Comparison of ENCODE assay signal across 18 mouse cellular contexts in genomic region chr3:117749256-117749655, GRCm38 (mm10).
"Had no signal": no experiment of that assay in that cellular context is flagged by ENCODE, and none has a peak within 500 bp of the region (broad histone marks: within the 10 kb centered on the region; RNA-seq: fewer than 3 reads in every experiment).

No protein-coding gene starts in this region.

- H3K4me1 ChIP-seq: midbrain, embryonic 10.5 days; midbrain, embryonic 12.5 days; neural tube, embryonic 13.5 days; neural tube, embryonic 15.5 days had no signal

- H3K4me2 ChIP-seq: lung, embryonic 14.5 days; midbrain, embryonic 12.5 days; midbrain, embryonic 15.5 days; neural tube, embryonic 13.5 days; neural tube, embryonic 15.5 days had no signal

- H3K27me3 ChIP-seq: midbrain, embryonic 12.5 days; midbrain, embryonic 15.5 days; neural tube, embryonic 13.5 days; neural tube, embryonic 15.5 days had no signal

- ATAC-seq: midbrain, embryonic 15.5 days had no signal

- H3K4me3 ChIP-seq: midbrain, embryonic 10.5 days; midbrain, embryonic 12.5 days; midbrain, embryonic 15.5 days; myocyte; neural tube, embryonic 13.5 days; neural tube, embryonic 15.5 days had no signal

- H3K27ac ChIP-seq: midbrain, embryonic 10.5 days; midbrain, embryonic 12.5 days; midbrain, embryonic 15.5 days; neural tube, embryonic 13.5 days; neural tube, embryonic 15.5 days had no signal

- H3K9me3 ChIP-seq: midbrain, embryonic 10.5 days; midbrain, embryonic 12.5 days; midbrain, embryonic 15.5 days; neural tube, embryonic 13.5 days; neural tube, embryonic 15.5 days had no signal

- H3K36me3 ChIP-seq: midbrain, embryonic 10.5 days; midbrain, embryonic 12.5 days; midbrain, embryonic 15.5 days; neural tube, embryonic 13.5 days; neural tube, embryonic 15.5 days had no signal

- DNase-seq: lung, adult 18-20 months; lung, embryonic 14.5 days; lung, postnatal 10 days; lung, postnatal 4 days; retina, postnatal 1 day; right cerebral cortex, adult 18-20 months; right cerebral cortex, postnatal 25 days; right cerebral cortex, postnatal 4 days; spleen, adult 18-20 months; thymus, adult 18-20 months; thymus, postnatal 14 days; thymus, postnatal 36 days had no signal

- H3K9ac ChIP-seq: lung, embryonic 14.5 days; midbrain, embryonic 12.5 days; midbrain, embryonic 15.5 days; neural tube, embryonic 13.5 days; neural tube, embryonic 15.5 days had no signal
